8 mouse cellular contexts compared by ENCODE assay signal in the genomic region with DNA sequence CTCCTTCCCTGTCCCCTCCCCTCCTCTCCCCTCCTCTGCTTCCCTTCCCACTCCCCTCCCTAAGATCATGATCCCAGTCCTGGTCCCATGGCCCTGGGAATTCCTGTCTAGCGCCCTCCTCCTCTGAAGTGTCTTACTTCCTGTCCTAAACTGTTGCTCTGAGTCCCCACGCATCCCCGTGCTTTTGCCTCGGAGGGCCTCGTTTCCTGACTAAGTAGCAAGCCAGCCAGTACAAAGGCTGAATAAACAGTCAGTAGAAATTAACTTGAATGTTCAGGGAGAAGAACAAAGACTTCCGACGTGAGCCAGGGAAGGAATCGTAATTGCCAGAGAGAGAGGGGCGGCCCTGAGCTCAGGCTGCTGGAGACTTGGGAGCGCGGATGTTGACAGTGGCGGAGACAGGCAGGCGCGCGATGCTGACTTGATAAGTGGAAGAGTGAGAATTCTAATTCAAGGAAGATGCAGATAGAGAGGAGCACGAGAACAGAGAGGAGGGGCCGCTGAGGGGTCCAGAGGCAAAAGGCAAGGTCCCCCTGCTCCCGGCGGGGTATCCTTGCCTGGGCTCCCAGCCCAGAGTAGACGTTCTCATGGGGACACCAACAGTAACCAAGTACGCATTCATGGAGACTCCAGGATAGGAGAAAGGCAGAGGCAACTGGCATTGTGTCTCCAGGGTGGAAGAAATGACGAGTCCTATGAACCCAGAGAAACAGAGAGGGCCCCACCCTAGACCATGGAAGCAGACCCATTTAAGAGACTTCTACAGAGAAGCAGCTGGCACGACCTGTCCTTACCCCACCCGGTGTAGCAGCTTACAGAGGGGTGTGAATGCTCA. TPM values are rescaled to one million over a fixed set of nuclear protein-coding genes. Genes with fewer than 3 reads are reported as not detected.
A peak's percentile ranks its signal among the peaks of the same experiment; 100 is the strongest.
DNase-seq lines count a peak whose midpoint lies in the region; ATAC-seq and TF ChIP-seq lines count a peak whose summit lies in the region.

No protein-coding gene starts in this region.

- H3K4me3 ChIP-seq in testis, adult 2 months (ENCODE audit: control insufficient read depth, low read depth, low read length) = peak overlapping the region; percentile 18; the same call in 1 of the 2 replicates
- H3K4me3 ChIP-seq in heart, embryonic 12.5 days = peak overlapping the region; percentile 26
- 0 out of 2 replicates have a peak overlapping the region, but pooled peaks have one; percentile 1 for H3K4me3 ChIP-seq in limb, embryonic 12.5 days (replicated peaks)
- no peak overlapping the region for H3K4me3 ChIP-seq in neural tube, embryonic 11.5 days (ENCODE audit: low read depth, low read length)

- TF ChIP-seq POLR2A in testis, adult 2 months (IDR thresholded peaks at IDR 0.05; ENCODE audit: control insufficient read depth, low read depth, low read length) = no peak

- peak; percentile 63 for ATAC-seq in heart, embryonic 12.5 days (ENCODE audit: insufficient number of reproducible peaks, low FRiP score)
- no peak for ATAC-seq in limb, embryonic 12.5 days (ENCODE audit: insufficient number of reproducible peaks, insufficient read depth, low FRiP score, low TSS enrichment, low read depth)
- ATAC-seq in neural tube, embryonic 11.5 days (ENCODE audit: insufficient read depth, low FRiP score, low TSS enrichment) = peak; percentile 56

- no peaks in the 10 kb centered on the region for H3K9me3 ChIP-seq in heart, embryonic 12.5 days (replicated peaks)
- H3K9me3 ChIP-seq in limb, embryonic 12.5 days = no peaks in the 10 kb centered on the region
- H3K9me3 ChIP-seq in neural tube, embryonic 11.5 days (ENCODE audit: control insufficient read depth, low read length) = no peaks in the 10 kb centered on the region

- H3K27me3 ChIP-seq in testis, adult 2 months (ENCODE audit: control insufficient read depth, insufficient read depth, low read length) = no peaks in the 10 kb centered on the region
- no peaks in the 10 kb centered on the region for H3K27me3 ChIP-seq in heart, embryonic 12.5 days (replicated peaks)
- H3K27me3 ChIP-seq in limb, embryonic 12.5 days = peaks cover 29% of the 10 kb centered on the region
- H3K27me3 ChIP-seq in neural tube, embryonic 11.5 days (ENCODE audit: control insufficient read depth, insufficient read depth, low read length) = no peaks in the 10 kb centered on the region

- DNase-seq in testis, postnatal 10 days (ENCODE audit: low spot score) = no peak
- peak; percentile 47 for DNase-seq in neural tube, embryonic 11.5 days (ENCODE audit: low spot score)
- DNase-seq in right cerebral cortex, postnatal 25 days = no peak
- DNase-seq in left cerebral cortex, adult 9 months (ENCODE audit: low spot score in 2 of 2) = no peak
- DNase-seq in spleen, adult 18-20 months = no peak

- TF ChIP-seq CTCF in testis, adult 2 months (IDR thresholded peaks at IDR 0.05; ENCODE audit: control insufficient read depth, insufficient read depth, insufficient replicate concordance, low read depth, low read length) = no peak

- peak overlapping the region; percentile 46 for H3K9ac ChIP-seq in heart, embryonic 12.5 days
- 0 out of 2 replicates have a peak overlapping the region, but pooled peaks have one; percentile 4 for H3K9ac ChIP-seq in limb, embryonic 12.5 days (replicated peaks)
- H3K9ac ChIP-seq in neural tube, embryonic 11.5 days (ENCODE audit: low read length) = peak overlapping the region; percentile 19; the same call in 1 of the 2 replicates

- H3K4me2 ChIP-seq in heart, embryonic 12.5 days = peak overlapping the region; percentile 58
- peak overlapping the region; percentile 38 for H3K4me2 ChIP-seq in limb, embryonic 12.5 days
- peak overlapping the region; percentile 5 for H3K4me2 ChIP-seq in neural tube, embryonic 11.5 days (ENCODE audit: low read depth)

- H3K36me3 ChIP-seq in testis, adult 2 months (ENCODE audit: control insufficient read depth, insufficient read depth, low read length) = no peaks in the 10 kb centered on the region
- H3K36me3 ChIP-seq in heart, embryonic 12.5 days = no peaks in the 10 kb centered on the region
- H3K36me3 ChIP-seq in limb, embryonic 12.5 days = no peaks in the 10 kb centered on the region
- H3K36me3 ChIP-seq in neural tube, embryonic 11.5 days (ENCODE audit: control insufficient read depth, insufficient read depth, low read length) = no peaks in the 10 kb centered on the region

- 6% methylated on average over 24 of the region's 24 CpGs for WGBS in heart, embryonic 12.5 days
- WGBS in limb, embryonic 12.5 days = 8% methylated on average over 24 of the region's 24 CpGs
- 13% methylated on average over 24 of the region's 24 CpGs for WGBS in neural tube, embryonic 11.5 days

- no peak overlapping the region for H3K27ac ChIP-seq in testis, adult 2 months (ENCODE audit: control insufficient read depth, insufficient read depth, low read depth, low read length)
- H3K27ac ChIP-seq in heart, embryonic 12.5 days (ENCODE audit: poor library complexity, severe bottlenecking) = peak overlapping the region; percentile 68
- H3K27ac ChIP-seq in limb, embryonic 12.5 days = no peak overlapping the region
- peak overlapping the region; percentile 40; the same call in 1 of the 2 replicates for H3K27ac ChIP-seq in neural tube, embryonic 11.5 days (ENCODE audit: low read depth, low read length)

- H3K4me1 ChIP-seq in testis, adult 2 months (ENCODE audit: control insufficient read depth, insufficient read depth, low read length) = peaks cover 7% of the 10 kb centered on the region; the same call in 1 of the 2 replicates
- peaks cover 20% of the 10 kb centered on the region for H3K4me1 ChIP-seq in heart, embryonic 12.5 days (replicated peaks)
- peaks cover 16% of the 10 kb centered on the region for H3K4me1 ChIP-seq in limb, embryonic 12.5 days (replicated peaks)
- H3K4me1 ChIP-seq in neural tube, embryonic 11.5 days (ENCODE audit: control insufficient read depth, insufficient read depth, low read length) = peaks cover 5% of the 10 kb centered on the region; the same call in 1 of the 2 replicates

RNA-seq across cellular contexts. Expression of a gene that starts 43.4 kb away (rescaled TPM):
- polyA plus RNA-seq in testis, adult 2 months (2012; rRNA removed) = 535 and 558 TPM in 2 replicates
- 34.1 and 38.9 TPM in 2 replicates for polyA plus RNA-seq in heart, embryonic 12.5 days (2016; fragmentation: Nextera tagmentation; extraction: Ambion mirVana)
- 15.3 and 16.7 TPM in 2 replicates for polyA plus RNA-seq in limb, embryonic 12.5 days (2016; fragmentation: Nextera tagmentation; extraction: Ambion mirVana)
- polyA plus RNA-seq in neural tube, embryonic 11.5 days (2014; fragmentation: Nextera tagmentation; extraction: Ambion mirVana) = 18.0 and 19.5 TPM in 2 replicates

Comparison
In these comparisons a context has a peak if more than half of its experiments do, and no peak if none do; other contexts are left out.
1. H3K27ac ChIP-seq: peak in heart, embryonic 12.5 days (single experiment) and neural tube, embryonic 11.5 days (single experiment); none in testis, adult 2 months (single experiment) and limb, embryonic 12.5 days (single experiment).
2. H3K4me2 ChIP-seq: peak in every context shown above with its lines; median percentile 58 in heart, embryonic 12.5 days; 38 in limb, embryonic 12.5 days; 5 in neural tube, embryonic 11.5 days.
3. RNA of a gene that starts 43.4 kb away (polyA plus RNA-seq): 535 to 558 TPM in testis, adult 2 months; 34.1 to 38.9 TPM in heart, embryonic 12.5 days, 18.0 to 19.5 TPM in neural tube, embryonic 11.5 days and 15.3 to 16.7 TPM in limb, embryonic 12.5 days; every median in the first group is over 10 times any median in the second.
4. Peak in every context shown above with its lines, with median percentiles within 50 percentile points of each other: H3K9ac ChIP-seq.